Mouse (Mus musculus): ENCODE data around the gene Trim45.

DNA sequence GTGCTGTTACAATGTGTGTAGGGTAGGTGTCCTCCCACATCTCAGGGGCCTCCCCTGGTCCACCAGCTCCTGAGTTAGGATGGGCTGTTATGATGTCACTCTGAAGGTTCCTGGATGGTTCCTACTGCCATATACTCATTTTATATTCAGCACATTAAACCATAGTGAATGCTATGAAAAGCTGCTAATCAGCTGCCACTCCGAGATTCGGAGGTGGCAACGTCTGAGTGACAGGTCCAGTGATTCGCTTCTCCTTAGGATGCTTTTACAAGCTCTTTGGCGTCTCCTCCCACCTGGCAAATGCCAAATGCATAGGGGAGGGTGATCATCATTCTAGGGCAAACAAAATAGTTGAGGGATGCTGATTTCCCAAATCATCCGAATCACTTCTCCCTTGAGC lies 26.5 kb upstream of the Trim45 start:
- TF ChIP-seq CTCF (IDR thresholded peaks at IDR 0.05; ENCODE audit: borderline replicate concordance, insufficient read depth, low read depth, low read length) = no peak
- TF ChIP-seq POLR2A (IDR thresholded peaks at IDR 0.05; ENCODE audit: borderline replicate concordance, insufficient read depth, low read length) = no peak
